Mouse (Mus musculus) stomach, embryonic 16.5 days (tissue): Measurements from ENCODE around the gene Parp1. TPM values are rescaled to one million over a fixed set of nuclear protein-coding genes. Genes with fewer than 3 reads are reported as not detected.
"Not testable (repeated sequence)": the region's sequence is repeated elsewhere in the genome, so short reads cannot be mapped to it uniquely, and the experiment has no call there.

Source experiments
- ATAC-seq: fragments of 200-750 bp; cut with Nextera tagmentation; 2 replicates; pipeline ENCODE4 v1.8.0; 2017; ENCODE audit warnings: moderate number of reproducible peaks, moderate TSS enrichment; ENCODE audit not compliant: insufficient read depth, low FRiP score
- H3K27ac ChIP-seq: fragments of 300-500 bp; sonication (generic); 2 replicates; pipeline ENCODE4 v1.5.1; 2014; ENCODE audit warnings: low read length
- H3K27me3 ChIP-seq: fragments of 300-500 bp; sonication (generic); 2 replicates; pipeline ENCODE4 v1.6.1; 2014; ENCODE audit warnings: low read length, control low read depth, mixed read lengths; ENCODE audit not compliant: control insufficient read depth, insufficient read depth
- H3K36me3 ChIP-seq: fragments of 300-500 bp; sonication (generic); 2 replicates; pipeline ENCODE4 v1.6.1; 2014; ENCODE audit warnings: low read length; ENCODE audit not compliant: control insufficient read depth, insufficient read depth
- H3K4me1 ChIP-seq: fragments of 300-500 bp; sonication (generic); 2 replicates; pipeline ENCODE4 v1.6.1; 2014; ENCODE audit warnings: low read length, control low read depth, mixed read lengths; ENCODE audit not compliant: control insufficient read depth, insufficient read depth
- H3K4me2 ChIP-seq: fragments of 300-500 bp; sonication (generic); 2 replicates; pipeline ENCODE4 v1.6.1; 2014; ENCODE audit warnings: low read depth, low read length, mixed read lengths
- H3K4me3 ChIP-seq: fragments of 300-500 bp; sonication (generic); replicated peaks from 2 replicates; pipeline ENCODE4 v1.5.1; 2014; ENCODE audit warnings: mild to moderate bottlenecking, low read length
- H3K9ac ChIP-seq: fragments of 300-500 bp; sonication (generic); 2 replicates; pipeline ENCODE4 v1.6.1; 2014; ENCODE audit warnings: low read length
- H3K9me3 ChIP-seq: fragments of 300-500 bp; sonication (generic); replicated peaks from 2 replicates; pipeline ENCODE4 v1.6.1; 2016; ENCODE audit warnings: low read length, control low read depth; ENCODE audit not compliant: control insufficient read depth
- WGBS: fragments of 180-500 bp; shearing (Covaris S2); extraction: QIAGEN DNeasy Blood & Tissue Kit; methylation state at CpG from one replicate; pipeline ENCODE4 v1.1.7; 2014; 5-methylcytosine and 5-hydroxymethylcytosine counted together
- polyA plus RNA-seq: library from polyadenylated mRNA; unstranded; fragments of >200 nt; fragmentation: Nextera tagmentation; extraction: Ambion mirVana; gene quantifications from 2 replicates; pipeline ENCODE4 v1.2.1, GENCODE M21; 2015

Gene Parp1
- polyA plus RNA-seq, 1 experiment from 2014 or later, result 105 TPM

GRCm38 (mm10) chr1:180606106-180606505, 37.4 kb downstream of the Parp1 start:
- no peaks in the 10 kb centered on the region for H3K9me3 ChIP-seq
- no peak overlapping the region for H3K4me3 ChIP-seq
- H3K27me3 ChIP-seq, result no peaks in the 10 kb centered on the region
- H3K36me3 ChIP-seq, result no peaks in the 10 kb centered on the region
- H3K27ac ChIP-seq, result no peak overlapping the region
- no peak overlapping the region for H3K9ac ChIP-seq
- WGBS, result 43% methylated on average over 3 of the region's 3 CpGs
- no peak overlapping the region for H3K4me2 ChIP-seq
- H3K4me1 ChIP-seq, result no peaks in the 10 kb centered on the region
- no peak for ATAC-seq

DNA sequence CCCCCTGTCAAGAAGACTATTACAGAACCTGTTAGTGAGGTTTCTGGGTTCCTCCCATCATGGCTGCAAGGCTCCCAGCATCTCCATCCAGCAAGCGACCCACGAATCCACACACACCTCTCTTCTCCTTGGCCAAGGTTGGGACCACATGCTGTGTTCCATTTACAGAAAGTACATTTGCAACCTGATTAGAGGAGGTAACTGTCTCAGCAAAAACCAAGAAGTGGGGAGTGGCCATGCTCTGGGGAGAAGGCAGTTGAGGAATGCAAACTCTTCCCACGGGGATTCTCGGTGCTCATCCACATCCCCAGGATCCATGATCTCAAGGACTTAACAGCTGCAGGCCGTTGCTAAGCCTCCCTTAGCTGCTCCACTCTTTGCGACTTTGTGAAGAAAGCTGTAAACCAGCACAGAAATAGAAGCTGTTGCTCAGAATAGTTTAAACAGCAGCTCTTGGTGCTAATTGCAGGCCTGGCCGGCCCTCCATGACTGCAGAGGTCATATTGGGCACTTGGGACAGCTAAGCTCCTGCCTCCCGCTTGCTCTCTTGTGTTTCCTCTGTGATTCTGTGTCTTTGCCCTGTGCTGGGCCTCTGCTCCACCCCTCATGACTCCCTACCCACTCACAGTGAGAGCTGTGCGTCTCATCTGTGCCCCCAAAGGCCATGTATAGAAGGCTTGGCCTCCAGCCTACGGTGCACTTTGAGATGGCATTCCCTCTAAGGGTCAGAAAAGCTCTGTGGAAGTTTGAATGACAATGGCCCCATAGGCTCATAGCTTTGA, 38.3 kb downstream of the Parp1 start:
- Histone ChIP-seq H3K36me3 (no peaks in the 10 kb centered on the region), H3K27me3 (no peaks in the 10 kb centered on the region), H3K4me3 (no peak overlapping the region), H3K9me3 (0 out of 2 replicates have a peak, but pooled peaks cover 4% of the 10 kb centered on the region), H3K27ac (no peak overlapping the region), H3K9ac (no peak overlapping the region), H3K4me2 (no peak overlapping the region), H3K4me1 (no peaks in the 10 kb centered on the region)
- ATAC-seq, result no peak
- 75% methylated on average over 10 of the region's 10 CpGs for WGBS

DNA sequence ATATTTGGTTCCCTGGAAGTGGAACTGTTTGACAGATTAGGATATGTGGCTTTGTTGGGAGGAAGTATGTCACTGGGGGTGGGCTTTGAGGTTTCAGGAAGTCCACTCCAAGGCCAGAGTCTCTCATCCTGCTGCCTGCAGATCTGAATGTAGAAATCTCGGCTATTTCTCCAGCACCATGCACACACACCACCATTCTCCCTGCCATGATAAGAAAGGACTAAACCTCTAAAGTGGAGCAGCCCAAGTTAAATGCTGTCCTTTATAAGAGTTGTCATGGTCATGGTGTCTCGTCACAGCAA, 38.8 kb downstream of the Parp1 start:
- Histone ChIP-seq H3K9ac (no peak overlapping the region), H3K4me2 (no peak overlapping the region), H3K36me3 (no peaks in the 10 kb centered on the region), H3K4me1 (no peaks in the 10 kb centered on the region), H3K9me3 (0 out of 2 replicates have a peak, but pooled peaks cover 4% of the 10 kb centered on the region), H3K4me3 (no peak overlapping the region), H3K27ac (no peak overlapping the region), H3K27me3 (no peaks in the 10 kb centered on the region)
- no peak for ATAC-seq
- 84% methylated on average over 2 of the region's 2 CpGs for WGBS

DNA sequence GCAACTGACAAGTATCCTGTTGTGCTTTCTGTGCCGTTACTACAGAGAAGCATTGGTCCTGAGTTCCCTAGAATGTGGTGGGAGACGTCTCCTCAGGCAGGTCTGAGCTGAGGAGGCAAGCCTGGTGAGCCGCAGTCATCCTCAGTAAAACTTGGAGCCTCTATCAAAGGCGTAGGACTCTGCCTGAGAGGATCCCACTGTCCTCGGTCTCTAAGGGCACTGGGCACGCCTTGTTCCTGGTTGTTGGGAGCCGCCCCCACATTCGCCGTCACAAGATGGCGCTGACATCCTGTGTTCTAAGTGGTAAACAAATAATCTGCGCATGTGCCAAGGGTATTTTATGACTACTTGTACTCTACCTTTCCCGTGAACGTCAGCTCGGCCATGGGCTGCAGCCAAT, 43.1 kb downstream of the Parp1 start:
- not testable (repeated sequence) for H3K9me3 ChIP-seq, ATAC-seq

DNA sequence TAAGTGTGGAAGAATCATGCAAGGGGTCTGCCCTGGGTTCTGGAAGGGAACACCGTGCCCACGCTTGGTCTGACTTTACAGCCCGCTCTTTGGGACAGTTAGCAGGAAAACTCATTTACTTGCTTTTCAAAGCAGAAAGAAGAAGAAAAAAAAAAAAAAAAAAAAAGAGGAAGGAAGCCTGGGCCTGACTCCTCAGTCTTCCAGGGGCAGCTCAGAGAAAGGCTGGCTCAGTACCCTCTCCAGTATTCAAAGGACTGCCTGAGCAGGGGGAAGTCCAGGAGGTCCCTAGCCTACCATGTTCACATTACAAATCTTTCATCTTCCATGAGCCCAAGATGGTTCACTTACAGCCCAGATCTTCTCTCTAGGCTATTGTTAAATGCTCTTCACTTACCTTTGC, 48.0 kb downstream of the Parp1 start:
- H3K4me1 ChIP-seq, result no peaks in the 10 kb centered on the region
- no peak for ATAC-seq
- no peaks in the 10 kb centered on the region for H3K36me3 ChIP-seq
- no peak overlapping the region for H3K4me3 ChIP-seq
- no peak overlapping the region for H3K27ac ChIP-seq
- no peaks in the 10 kb centered on the region for H3K27me3 ChIP-seq
- H3K9me3 ChIP-seq, result no peaks in the 10 kb centered on the region
- WGBS, result 97% methylated on average over 3 of the region's 3 CpGs
- H3K4me2 ChIP-seq, result no peak overlapping the region
- no peak overlapping the region for H3K9ac ChIP-seq

More for the DNA sequence above, 43.1 kb downstream of the Parp1 start:
- not testable (repeated sequence) for H3K4me2 ChIP-seq, H3K36me3 ChIP-seq, H3K27me3 ChIP-seq, H3K27ac ChIP-seq, H3K4me1 ChIP-seq, H3K9ac ChIP-seq, H3K4me3 ChIP-seq
- WGBS, result 93% methylated on average over 11 of the region's 14 CpGs

DNA sequence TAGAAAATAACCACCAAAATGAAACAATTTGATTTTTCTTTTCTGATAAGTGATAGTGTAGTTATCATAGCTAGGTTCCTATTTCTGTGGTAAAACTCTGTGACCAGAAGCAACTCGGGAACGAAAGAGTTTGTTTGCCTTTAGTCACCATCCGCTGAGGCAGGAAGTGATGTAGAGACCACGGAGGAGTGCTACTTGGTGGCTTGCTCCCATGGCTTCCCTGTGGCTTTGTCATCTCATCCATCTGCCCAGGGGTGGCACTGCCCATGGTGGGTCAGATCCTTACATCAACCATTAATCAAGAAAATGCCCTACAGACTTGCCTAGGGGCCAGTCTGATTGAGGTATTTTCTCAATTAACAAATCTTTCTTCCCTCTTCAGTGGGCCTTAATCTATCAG, 53.7 kb downstream of the Parp1 start:
- Histone ChIP-seq H3K36me3 (no peaks in the 10 kb centered on the region), H3K4me1 (no peaks in the 10 kb centered on the region), H3K9me3 (0 out of 2 replicates have a peak, but pooled peaks cover 3% of the 10 kb centered on the region), H3K27me3 (no peaks in the 10 kb centered on the region), H3K4me2 (no peak overlapping the region), H3K27ac (no peak overlapping the region), H3K9ac (no peak overlapping the region), H3K4me3 (no peak overlapping the region)
- 79% methylated on average over 4 of the region's 4 CpGs for WGBS
- no peak for ATAC-seq

GRCm38 (mm10) chr1:180623911-180624310, 55.2 kb downstream of the Parp1 start:
- Histone ChIP-seq H3K27me3 (no peaks in the 10 kb centered on the region), H3K4me1 (no peaks in the 10 kb centered on the region), H3K9me3 (0 out of 2 replicates have a peak, but pooled peaks cover 3% of the 10 kb centered on the region), H3K27ac (no peak overlapping the region), H3K4me2 (no peak overlapping the region), H3K9ac (no peak overlapping the region), H3K4me3 (no peak overlapping the region), H3K36me3 (no peaks in the 10 kb centered on the region)
- ATAC-seq, result no peak
- WGBS, result 94% methylated on average over 2 of the region's 2 CpGs

DNA sequence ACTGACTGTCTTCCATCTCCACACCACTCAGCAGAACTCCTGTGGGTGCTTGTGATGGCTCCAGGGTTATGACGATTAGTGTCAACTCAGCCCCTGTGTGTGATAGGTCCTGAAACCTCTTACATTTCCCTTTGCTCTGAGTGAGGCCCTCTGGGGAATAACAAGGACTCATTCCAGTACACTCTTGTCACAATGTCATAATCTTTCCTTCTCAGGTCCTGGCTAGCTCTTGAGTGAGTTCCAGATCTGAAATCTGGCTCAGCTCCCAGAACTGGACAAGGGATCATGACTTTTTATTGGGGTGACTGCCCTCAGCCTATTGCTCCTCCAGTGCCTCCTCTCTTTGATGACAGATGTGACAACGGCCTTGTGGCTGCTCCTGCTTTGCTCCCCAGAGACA, 57.4 kb downstream of the Parp1 start:
- no peak overlapping the region for H3K4me2 ChIP-seq
- H3K4me3 ChIP-seq, result no peak overlapping the region
- no peak for ATAC-seq
- H3K27me3 ChIP-seq, result no peaks in the 10 kb centered on the region
- 69% methylated on average over 2 of the region's 2 CpGs for WGBS
- H3K4me1 ChIP-seq, result no peaks in the 10 kb centered on the region
- no peak overlapping the region for H3K27ac ChIP-seq
- no peaks in the 10 kb centered on the region for H3K36me3 ChIP-seq
- H3K9me3 ChIP-seq, result 0 out of 2 replicates have a peak, but pooled peaks cover 3% of the 10 kb centered on the region
- H3K9ac ChIP-seq, result no peak overlapping the region

GRCm38 (mm10) chr1:180637796-180638195, 69.1 kb downstream of the Parp1 start:
- 86% methylated on average over 2 of the region's 2 CpGs for WGBS
- not testable (repeated sequence) for H3K4me3 ChIP-seq, H3K9ac ChIP-seq, H3K27ac ChIP-seq, ATAC-seq, H3K27me3 ChIP-seq, H3K4me2 ChIP-seq, H3K36me3 ChIP-seq, H3K9me3 ChIP-seq
- peaks cover 19% of the 10 kb centered on the region for H3K4me1 ChIP-seq
